Comparison of ENCODE assay signal across 8 mouse cellular contexts in genomic region chr8:47381216-47381615, GRCm38 (mm10).
DNase-seq lines count a peak whose midpoint lies in the region; ATAC-seq and TF ChIP-seq lines count a peak whose summit lies in the region.

No protein-coding gene starts in this region.

- H3K4me1 ChIP-seq in heart, adult 2 months (ENCODE audit: control insufficient read depth, insufficient read depth, low read length) = peaks cover 11% of the 10 kb centered on the region
- H3K4me1 ChIP-seq in heart, embryonic 12.5 days (replicated peaks) = peaks cover 15% of the 10 kb centered on the region; the same call in 1 of the 2 replicates
- H3K4me1 ChIP-seq in olfactory bulb, adult 2 months (ENCODE audit: control insufficient read depth, insufficient read depth, low read length) = peaks cover 15% of the 10 kb centered on the region
- H3K4me1 ChIP-seq in intestine, postnatal 0 days (replicated peaks; ENCODE audit: control insufficient read depth, insufficient read depth, low read length) = no peaks in the 10 kb centered on the region

- H3K79me2 ChIP-seq in heart, adult 2 months (replicated peaks; ENCODE audit: control insufficient read depth, insufficient read depth, low read length) = peaks cover 2% of the 10 kb centered on the region

- no peaks in the 10 kb centered on the region for H3K27me3 ChIP-seq in heart, adult 2 months (ENCODE audit: control insufficient read depth, insufficient read depth, low read length)
- no peaks in the 10 kb centered on the region for H3K27me3 ChIP-seq in heart, embryonic 12.5 days (replicated peaks)
- H3K27me3 ChIP-seq in intestine, postnatal 0 days (replicated peaks; ENCODE audit: control insufficient read depth, insufficient read depth, low read length) = no peaks in the 10 kb centered on the region

- no peak for TF ChIP-seq POLR2A in heart, adult 2 months (IDR thresholded peaks at IDR 0.05; ENCODE audit: insufficient read depth, low read depth, low read length)
- TF ChIP-seq POLR2A in olfactory bulb, adult 2 months (IDR thresholded peaks at IDR 0.05; ENCODE audit: insufficient read depth, low read depth, low read length) = no peak

- no peak overlapping the region for H3K4me2 ChIP-seq in heart, embryonic 12.5 days
- no peak overlapping the region for H3K4me2 ChIP-seq in intestine, postnatal 0 days (replicated peaks; ENCODE audit: low read depth)

- ATAC-seq in heart, embryonic 12.5 days (ENCODE audit: insufficient number of reproducible peaks, low FRiP score) = no peak
- no peak for ATAC-seq in intestine, postnatal 0 days

- no peak for TF ChIP-seq EP300 in heart, adult 2 months (IDR thresholded peaks at IDR 0.05; ENCODE audit: insufficient read depth, low read depth, low read length)

- 8% methylated on average over 3 of the region's 3 CpGs for WGBS in heart, adult 2 months
- WGBS in heart, embryonic 12.5 days = 34% methylated on average over 3 of the region's 3 CpGs
- WGBS in olfactory bulb, adult 2 months = 41% methylated on average over 3 of the region's 3 CpGs
- WGBS in intestine, postnatal 0 days = 61% methylated on average over 3 of the region's 3 CpGs

- H3K36me3 ChIP-seq in heart, adult 2 months (ENCODE audit: control insufficient read depth, insufficient read depth, low read length) = peaks cover 9% of the 10 kb centered on the region
- no peaks in the 10 kb centered on the region for H3K36me3 ChIP-seq in heart, embryonic 12.5 days
- H3K36me3 ChIP-seq in intestine, postnatal 0 days (ENCODE audit: control insufficient read depth, insufficient read depth) = no peaks in the 10 kb centered on the region

- intact Hi-C loops in heart, adult 2 months (cut with DNase I) = loop anchor here (2.0 to 10.0 kb wide), 2 partner anchors 32 to 314 kb away; no protein-coding TSS in a partner anchor
- intact Hi-C loops in heart, postnatal 10 days (cut with DNase I) = no loop called here

- no peak overlapping the region for H3K9ac ChIP-seq in heart, adult 2 months (ENCODE audit: low read depth, low read length)
- no peak overlapping the region for H3K9ac ChIP-seq in heart, embryonic 12.5 days
- no peak overlapping the region for H3K9ac ChIP-seq in intestine, postnatal 0 days (ENCODE audit: low read depth, low read length)

- H3K4me3 ChIP-seq in heart, adult 2 months = no peak overlapping the region
- no peak overlapping the region for H3K4me3 ChIP-seq in heart, embryonic 12.5 days
- no peak overlapping the region for H3K4me3 ChIP-seq in olfactory bulb, adult 2 months (ENCODE audit: insufficient read depth, low read depth, low read length)
- H3K4me3 ChIP-seq in intestine, postnatal 0 days (ENCODE audit: low read depth, low read length) = no peak overlapping the region

- H3K27ac ChIP-seq in heart, adult 2 months = peak overlapping the region; percentile 57
- H3K27ac ChIP-seq in heart, embryonic 12.5 days (ENCODE audit: poor library complexity, severe bottlenecking) = no peak overlapping the region; the same call in 1 of the 2 replicates
- H3K27ac ChIP-seq in olfactory bulb, adult 2 months (ENCODE audit: insufficient read depth, low read depth, low read length) = 0 out of 2 replicates have a peak overlapping the region, but pooled peaks have one; percentile 36
- H3K27ac ChIP-seq in intestine, postnatal 0 days (ENCODE audit: low read depth, low read length) = no peak overlapping the region

- H3K9me3 ChIP-seq in heart, embryonic 12.5 days (replicated peaks) = 0 out of 2 replicates have a peak, but pooled peaks cover 2% of the 10 kb centered on the region
- no peaks in the 10 kb centered on the region for H3K9me3 ChIP-seq in intestine, postnatal 0 days (ENCODE audit: control insufficient read depth)

- no peak for TF ChIP-seq CTCF in heart, adult 2 months (IDR thresholded peaks at IDR 0.05)
- TF ChIP-seq CTCF in olfactory bulb, adult 2 months (IDR thresholded peaks at IDR 0.05; ENCODE audit: insufficient read depth, low read depth, low read length) = no peak
- no peak for TF ChIP-seq CTCF in intestine, postnatal 0 days (IDR thresholded peaks at IDR 0.05; ENCODE audit: low read depth)

- peak in 1 of 2 experiments; percentile 52 for DNase-seq in heart, adult 2 months
- peak; percentile 46 for DNase-seq in retina, postnatal 1 day
- DNase-seq in retina, embryonic 14.5 days (ENCODE audit: low spot score) = no peak
- DNase-seq in heart, postnatal 10 days = peak; percentile 78 to 83
- DNase-seq in B cell, adult 2 months = no peak

Comparison
In these comparisons a context has a peak if more than half of its experiments do, and no peak if none do; other contexts are left out.
1. DNase-seq: peak in retina, postnatal 1 day (single experiment) and heart, postnatal 10 days (2 of 2); none in retina, embryonic 14.5 days (single experiment) and B cell, adult 2 months (0 of 2).
2. H3K27ac ChIP-seq: peak in heart, adult 2 months (single experiment) and olfactory bulb, adult 2 months (single experiment); none in heart, embryonic 12.5 days (single experiment) and intestine, postnatal 0 days (single experiment).